Mouse (Mus musculus): ENCODE measurements around the gene Fars2.
A peak's percentile ranks its signal among the peaks of the same experiment; 100 is the strongest.
"Not testable (repeated sequence)": the region's sequence is repeated elsewhere in the genome, so short reads cannot be mapped to it uniquely, and the experiment has no call there.

Gene Fars2

GRCm38 (mm10) chr13:36140247-36141016, 23.2 kb downstream of the Fars2 start:
- no peak for DNase-seq (ENCODE audit: low read depth)

DNA sequence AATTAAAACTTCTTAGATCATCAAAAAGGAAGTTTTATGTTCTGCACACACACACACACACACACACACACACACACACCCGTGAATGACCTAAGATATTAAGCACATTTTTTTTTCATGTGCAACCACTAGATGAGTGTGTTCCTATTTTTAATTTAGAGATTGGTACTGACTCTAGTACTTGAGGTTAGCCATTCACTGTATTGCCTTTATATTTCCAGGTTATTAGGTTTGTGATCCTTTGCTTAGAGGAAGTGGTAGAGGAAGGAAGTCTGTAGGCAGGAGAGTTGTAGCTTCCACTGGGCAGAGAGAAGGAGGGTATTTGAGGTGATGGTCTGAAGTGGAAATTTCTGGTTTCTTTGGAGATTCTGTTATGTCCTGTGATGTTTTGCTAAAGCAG, 28.4 kb downstream of the Fars2 start:
- peak; percentile 7 for DNase-seq (ENCODE audit: low read depth)

GRCm38 (mm10) chr13:36149175-36149939, 32.1 kb downstream of the Fars2 start:
- DNase-seq (ENCODE audit: low read depth) = no peak

- no peak for DNase-seq (ENCODE audit: low read depth)
Measured at GRCm38 (mm10) chr13:36150272-36150671, 33.1 kb downstream of the Fars2 start.

DNA sequence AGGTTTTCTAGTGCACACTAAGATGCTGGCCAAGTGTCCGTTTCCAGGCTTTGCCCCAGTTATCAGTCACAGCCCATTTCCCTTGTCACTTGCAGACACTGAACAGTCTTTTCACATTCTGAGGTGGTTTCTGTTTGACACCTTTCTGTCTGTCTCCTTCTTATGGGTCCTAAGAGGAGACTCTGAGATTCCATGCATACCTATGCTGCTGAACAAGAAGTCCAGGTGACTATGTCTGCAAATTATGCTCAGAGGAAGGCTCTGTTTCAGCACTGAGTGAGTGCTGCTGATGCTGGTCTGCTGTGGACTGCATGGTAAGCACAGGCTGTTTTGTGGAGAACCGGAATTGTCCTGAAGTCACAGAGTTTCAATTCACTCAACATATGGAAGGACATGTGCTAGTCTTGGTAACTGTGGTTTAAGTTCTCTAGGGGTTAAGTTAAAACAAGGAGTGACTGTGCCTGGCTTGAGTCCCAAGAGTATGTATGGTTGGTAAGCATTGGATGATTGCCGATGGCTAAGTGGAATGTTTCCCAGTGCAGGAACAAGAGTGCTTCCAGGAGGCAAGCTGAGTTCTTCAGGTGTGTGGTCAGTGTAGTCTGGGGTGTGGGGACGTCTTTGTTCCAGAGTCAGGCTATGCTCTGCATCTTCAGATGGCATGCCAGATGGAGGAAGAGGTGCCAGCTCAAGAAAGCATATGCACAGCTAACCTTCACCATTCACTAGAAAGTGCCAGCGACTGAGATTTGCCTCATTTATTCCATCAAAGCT, 35.7 kb downstream of the Fars2 start:
- DNase-seq (ENCODE audit: low read depth) = no peak

GRCm38 (mm10) chr13:36156340-36156931, 39.2 kb downstream of the Fars2 start:
- no peak for DNase-seq (ENCODE audit: low read depth)

DNA sequence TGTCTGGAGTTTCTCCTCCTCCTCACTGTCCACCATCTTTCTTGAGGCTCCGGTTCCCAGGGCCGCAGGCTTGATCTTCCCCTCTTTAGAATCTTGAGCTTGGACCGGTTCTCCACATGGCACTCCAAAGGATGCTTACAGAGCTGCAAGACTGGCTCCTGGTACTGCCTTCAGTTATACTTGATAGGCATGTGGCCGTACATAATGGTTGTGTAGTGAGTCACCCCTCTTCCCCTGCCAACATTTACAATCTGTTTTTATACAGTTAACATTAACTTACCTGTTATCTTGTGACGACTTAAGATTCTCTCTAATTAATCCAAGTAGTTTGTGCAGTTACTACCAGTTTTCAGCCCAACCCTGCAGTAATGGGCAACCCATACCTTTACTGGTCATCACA, 46.2 kb downstream of the Fars2 start:
- DNase-seq (ENCODE audit: low read depth) = no peak

- no peak for DNase-seq (ENCODE audit: low read depth)
Measured at GRCm38 (mm10) chr13:36163898-36164297, 46.7 kb downstream of the Fars2 start.

GRCm38 (mm10) chr13:36172981-36173380, 55.8 kb downstream of the Fars2 start:
- DNase-seq (ENCODE audit: low read depth) = not testable (repeated sequence)

DNA sequence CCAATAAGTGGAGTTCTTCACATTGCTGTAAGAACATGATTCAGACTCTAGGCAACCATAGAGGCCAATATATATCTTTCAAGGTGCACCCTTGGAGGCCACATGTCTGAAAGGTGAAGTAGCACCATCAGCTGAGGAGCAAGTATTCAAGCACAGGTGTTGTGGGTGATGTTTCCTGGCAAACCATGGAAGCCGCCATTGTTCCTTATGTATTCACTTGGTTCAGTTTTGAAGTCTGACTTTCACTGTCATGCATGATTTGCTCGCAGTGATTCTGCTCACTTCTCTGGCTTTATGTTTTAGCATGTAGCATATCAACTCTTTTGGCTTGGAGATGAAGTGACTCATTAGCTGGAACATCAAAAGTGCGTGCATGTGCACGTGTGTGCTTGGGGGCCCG, 56.9 kb downstream of the Fars2 start:
- no peak for DNase-seq (ENCODE audit: low read depth)

- DNase-seq (ENCODE audit: low read depth) = no peak
Measured at GRCm38 (mm10) chr13:36174772-36175171, 57.6 kb downstream of the Fars2 start.

DNA sequence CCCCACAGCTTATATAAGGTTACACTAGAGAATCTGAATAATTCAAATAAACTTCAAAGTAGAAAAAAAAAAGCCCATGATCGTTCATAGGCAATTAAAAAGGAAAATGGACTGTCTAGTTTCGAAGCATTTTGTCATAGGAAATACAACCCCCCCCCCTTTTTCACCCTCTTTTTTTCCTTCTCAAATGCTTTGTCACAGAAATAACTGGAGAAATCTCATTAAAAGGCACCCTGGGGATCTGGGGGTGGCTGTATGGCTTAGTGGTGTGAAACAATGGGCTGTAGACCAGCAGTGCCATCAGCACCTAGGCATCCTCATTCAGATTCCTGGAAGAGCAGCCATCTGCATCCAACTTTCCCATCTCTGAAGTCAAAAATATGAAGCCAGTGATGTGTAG, 64.0 kb downstream of the Fars2 start:
- no peak for DNase-seq (ENCODE audit: low read depth)

DNA sequence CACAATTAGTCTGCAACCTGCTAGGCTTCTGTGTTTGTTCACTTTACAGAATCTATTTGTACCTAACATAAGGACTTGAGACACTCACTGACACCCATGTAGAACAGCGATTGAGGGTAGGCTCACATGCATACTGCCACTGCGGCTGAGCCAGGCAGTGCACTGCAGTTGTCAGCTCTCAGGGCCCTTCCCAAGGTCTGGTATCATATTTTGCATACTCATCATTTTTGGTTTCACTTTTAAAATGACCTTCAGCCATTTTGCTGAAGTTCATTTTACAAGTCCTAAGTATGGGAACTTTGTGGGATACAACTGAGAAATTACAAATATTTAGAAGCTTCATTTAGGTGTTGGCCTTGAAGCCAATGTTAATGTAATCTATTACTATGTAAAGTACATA, 73.4 kb downstream of the Fars2 start:
- no peak for DNase-seq (ENCODE audit: low read depth)

GRCm38 (mm10) chr13:36193484-36194113, 76.4 kb downstream of the Fars2 start:
- no peak for DNase-seq (ENCODE audit: low read depth)

- DNase-seq (ENCODE audit: low read depth) = peak; percentile 28
Measured at GRCm38 (mm10) chr13:36199288-36199687, 82.1 kb downstream of the Fars2 start.

- DNase-seq (ENCODE audit: low read depth) = no peak
Measured at GRCm38 (mm10) chr13:36200453-36200852, 83.2 kb downstream of the Fars2 start.

- DNase-seq (ENCODE audit: low read depth) = no peak
Measured at GRCm38 (mm10) chr13:36202496-36202895, 85.3 kb downstream of the Fars2 start.

DNA sequence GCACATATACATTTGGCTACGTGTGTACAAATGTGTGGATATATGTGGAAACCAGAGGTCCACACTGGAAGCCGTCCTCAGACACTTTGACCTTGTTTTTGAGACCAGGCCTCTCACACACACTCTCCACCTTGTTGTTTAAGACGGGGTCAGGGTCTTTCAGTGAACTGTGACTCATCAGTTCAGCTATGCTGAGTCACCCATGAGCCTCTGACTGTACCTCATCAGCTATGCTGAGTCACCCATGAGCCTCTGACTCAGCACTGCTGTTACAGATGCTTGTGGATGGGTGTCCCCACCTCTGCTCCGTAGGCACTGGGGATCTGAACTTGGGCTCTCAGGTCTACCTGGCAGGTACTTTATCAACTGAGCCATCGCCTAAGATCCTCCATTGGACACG, 85.8 kb downstream of the Fars2 start:
- peak; percentile 33 for DNase-seq (ENCODE audit: low read depth)

DNA sequence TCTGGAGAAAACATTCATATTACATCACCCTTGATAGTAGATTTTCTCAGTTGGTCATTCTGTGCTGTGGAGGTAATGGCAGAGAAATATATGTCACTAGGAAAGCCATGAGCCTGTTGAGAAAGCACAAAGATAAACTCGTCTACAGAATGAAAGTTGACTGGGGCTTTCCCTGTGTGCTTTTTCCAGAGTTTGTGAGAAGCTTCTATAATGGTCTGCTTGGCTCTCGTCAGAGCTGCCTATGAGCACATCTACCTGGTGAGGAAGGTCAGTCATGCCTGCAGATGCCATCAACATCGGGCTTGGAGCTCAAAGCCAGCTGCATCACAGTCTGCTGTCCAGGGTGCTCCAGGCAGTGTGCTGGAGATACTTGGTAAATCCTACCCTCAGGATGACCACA, 87.1 kb downstream of the Fars2 start:
- no peak for DNase-seq (ENCODE audit: low read depth)

GRCm38 (mm10) chr13:36210965-36211364, 93.8 kb downstream of the Fars2 start:
- DNase-seq (ENCODE audit: low read depth) = no peak

DNA sequence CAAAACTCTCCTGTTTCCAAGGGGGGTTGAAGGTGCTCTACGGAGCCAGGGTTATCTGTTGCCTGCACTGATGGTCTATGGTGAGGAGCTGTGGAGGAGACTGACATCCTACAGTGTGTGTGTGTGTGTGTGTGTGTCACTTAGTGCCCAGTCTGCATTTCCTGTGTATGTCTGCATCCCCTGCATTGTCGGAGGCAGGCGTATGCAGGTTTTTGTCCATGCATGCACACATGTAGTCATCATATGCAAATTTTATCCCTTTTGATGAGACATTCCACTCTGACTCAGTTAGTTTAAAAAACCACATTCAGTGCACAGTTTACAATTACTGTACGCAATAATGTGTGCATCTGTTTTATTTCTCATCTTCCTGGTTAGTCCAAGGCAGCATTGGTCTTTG, 96.8 kb downstream of the Fars2 start:
- DNase-seq (ENCODE audit: low read depth) = no peak

GRCm38 (mm10) chr13:36216005-36216404, 98.8 kb downstream of the Fars2 start:
- no peak for DNase-seq (ENCODE audit: low read depth)
